Mouse (Mus musculus) frontal cortex, postnatal 14 days (tissue): ENCODE measurements around the gene Csf2rb2.
"Not testable (repeated sequence)": the region's sequence is repeated elsewhere in the genome, so short reads cannot be mapped to it uniquely, and the experiment has no call there.

Experiments used
- DNase-seq, 2 experiments: peaks; one replicate each; pipeline ENCODE4 v3.0.0; 2022; ENCODE audit warnings: low spot score in 2 of 2

Gene Csf2rb2

GRCm38 (mm10) chr15:78318338-78319171, 13.0 kb upstream of the Csf2rb2 start:
- DNase-seq, result not testable (repeated sequence)

- DNase-seq, result not testable (repeated sequence)
Measured at GRCm38 (mm10) chr15:78313659-78314058, 8.1 kb upstream of the Csf2rb2 start.

- not testable (repeated sequence) for DNase-seq
Measured at GRCm38 (mm10) chr15:78312421-78313233, 7.1 kb upstream of the Csf2rb2 start.

GRCm38 (mm10) chr15:78310971-78311370, 5.5 kb upstream of the Csf2rb2 start:
- DNase-seq, result no peak

GRCm38 (mm10) chr15:78309865-78310264, 4.3 kb upstream of the Csf2rb2 start:
- DNase-seq, result no peak

GRCm38 (mm10) chr15:78303665-78304233, 1.8 kb downstream of the Csf2rb2 start:
- no peak for DNase-seq

- DNase-seq, result no peak
Measured at GRCm38 (mm10) chr15:78302718-78303117, 2.8 kb downstream of the Csf2rb2 start.

- no peak for DNase-seq
Measured at GRCm38 (mm10) chr15:78300773-78301172, 4.7 kb downstream of the Csf2rb2 start.

- DNase-seq, result no peak
Measured at GRCm38 (mm10) chr15:78299641-78300040, 5.9 kb downstream of the Csf2rb2 start.

- no peak for DNase-seq
Measured at GRCm38 (mm10) chr15:78298558-78298957, 7.0 kb downstream of the Csf2rb2 start.

- DNase-seq, result no peak
Measured at GRCm38 (mm10) chr15:78293716-78294115, 11.8 kb downstream of the Csf2rb2 start.

GRCm38 (mm10) chr15:78293228-78293627, 12.3 kb downstream of the Csf2rb2 start:
- not testable (repeated sequence) for DNase-seq

GRCm38 (mm10) chr15:78289775-78290174, 15.7 kb downstream of the Csf2rb2 start:
- not testable (repeated sequence) for DNase-seq

- no peak for DNase-seq
Measured at GRCm38 (mm10) chr15:78287941-78288340, 17.6 kb downstream of the Csf2rb2 start.

- no peak for DNase-seq
Measured at GRCm38 (mm10) chr15:78278308-78278707, 27.2 kb downstream of the Csf2rb2 start.

GRCm38 (mm10) chr15:78271208-78271607, 34.3 kb downstream of the Csf2rb2 start:
- DNase-seq, result no peak

GRCm38 (mm10) chr15:78267865-78268264, 37.7 kb downstream of the Csf2rb2 start:
- no peak for DNase-seq

GRCm38 (mm10) chr15:78267441-78267840, 38.1 kb downstream of the Csf2rb2 start:
- no peak for DNase-seq

GRCm38 (mm10) chr15:78263286-78263685, 42.2 kb downstream of the Csf2rb2 start:
- DNase-seq, result no peak

- DNase-seq, result no peak
Measured at GRCm38 (mm10) chr15:78260668-78261333, 44.7 kb downstream of the Csf2rb2 start.

GRCm38 (mm10) chr15:78258246-78258865, 47.2 kb downstream of the Csf2rb2 start:
- DNase-seq, result no peak
